Mouse (Mus musculus) thymus, adult 2 months (tissue): Measurements from ENCODE around the gene Tent4a.

Experiments used
- CTCF ChIP-seq: fragments of 200-500 bp; IDR thresholded peaks from 2 replicates; pipeline ENCODE4 v1.5.1; 2012; ENCODE audit warnings: mild to moderate bottlenecking, control low read depth, low read length, moderate library complexity, borderline replicate concordance; ENCODE audit not compliant: control insufficient read depth, poor library complexity, insufficient read depth; ENCODE audit errors: extremely low read depth
- POLR2A ChIP-seq: fragments of 200-500 bp; IDR thresholded peaks from 2 replicates; pipeline ENCODE4 v1.6.1; 2012; ENCODE audit warnings: mild to moderate bottlenecking, low read length, control low read depth, moderate library complexity; ENCODE audit not compliant: control insufficient read depth, poor library complexity, insufficient read depth; ENCODE audit errors: extremely low read depth

DNA sequence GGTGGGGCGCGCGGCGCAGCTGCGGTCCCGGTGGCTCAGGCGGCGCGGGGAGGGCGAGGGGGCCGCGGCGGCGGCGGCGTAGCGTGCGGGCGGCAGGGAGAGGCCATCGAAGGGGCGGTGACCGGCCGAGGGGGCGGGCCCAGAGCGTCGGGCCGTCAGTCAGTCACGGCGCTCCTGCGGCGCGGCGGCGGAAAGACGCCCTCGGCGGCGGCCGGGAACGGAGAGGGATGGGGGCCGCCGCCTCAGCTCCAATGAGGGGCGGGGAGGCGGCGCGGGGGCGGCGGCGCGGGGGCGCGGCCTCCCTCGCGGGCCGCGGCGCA is at the start of gene Tent4a:
- TF ChIP-seq CTCF: 0 out of 2 replicates have a peak, but pooled peaks have one; percentile 3
- TF ChIP-seq POLR2A: no peak; the same call in 1 of the 2 replicates
